8 mouse cellular contexts compared by ENCODE assay signal in genomic region chr5:72559544-72560049, GRCm38 (mm10). TPM values are rescaled to one million over a fixed set of nuclear protein-coding genes. Genes with fewer than 3 reads are reported as not detected.
DNase-seq lines count a peak whose midpoint lies in the region; ATAC-seq and TF ChIP-seq lines count a peak whose summit lies in the region.

TSS of gene Nfxl1 (minus strand) at chr5:72559684.

- H3K4me2 ChIP-seq in heart, embryonic 15.5 days: peak within 1 kb of the TSS; percentile 90
- peak within 1 kb of the TSS; percentile 90 for H3K4me2 ChIP-seq in liver, embryonic 14.5 days (ENCODE audit: low read depth)
- H3K4me2 ChIP-seq in neural tube, embryonic 11.5 days (ENCODE audit: low read depth): peak within 1 kb of the TSS; percentile 90
- peak within 1 kb of the TSS; percentile 99 for H3K4me2 ChIP-seq in stomach, postnatal 0 days (replicated peaks; ENCODE audit: low read depth)

- WGBS in forebrain, embryonic 10.5 days: 0% methylated on average over 42 of the region's 42 CpGs
- under 1% methylated on average over 42 of the region's 42 CpGs for WGBS in heart, embryonic 15.5 days
- WGBS in liver, embryonic 14.5 days (ENCODE audit: insufficient replicate concordance): under 1% methylated on average over 41 of the region's 42 CpGs
- under 1% methylated on average over 42 of the region's 42 CpGs for WGBS in neural tube, embryonic 11.5 days
- under 1% methylated on average over 41 of the region's 42 CpGs for WGBS in stomach, postnatal 0 days

- DNase-seq in CD8-positive naive resting alpha-beta T cell, adult 2 months (ENCODE audit: low read depth in 2 of 2, low spot score in 2 of 2): peak; percentile 87 to 90
- peak; percentile 99 for DNase-seq in c-Kit-positive CD71-negative TER-119-negative erythroid progenitor cells, embryonic 14.5 days (ENCODE audit: low read depth)
- DNase-seq in forebrain, embryonic 10.5 days (ENCODE audit: extremely low spot score, low spot score): peak; percentile 96
- peak; percentile 99 for DNase-seq in kidney, postnatal 25 days
- DNase-seq in liver, embryonic 14.5 days (ENCODE audit: low read depth in 3 of 3, low spot score in 3 of 3): peak; percentile 94 to 99 (median 95)
- peak; percentile 99 for DNase-seq in neural tube, embryonic 11.5 days (ENCODE audit: low spot score)
- peak; percentile 98 for DNase-seq in stomach, postnatal 0 days (ENCODE audit: low spot score)

- TF ChIP-seq CTCF in liver, embryonic 14.5 days (IDR thresholded peaks at IDR 0.05; ENCODE audit: low read depth): 0 out of 2 replicates have a peak, but pooled peaks have one; percentile 2
- peak; percentile 18 for TF ChIP-seq CTCF in stomach, postnatal 0 days (IDR thresholded peaks at IDR 0.05; ENCODE audit: low read depth)

- H3K9ac ChIP-seq in heart, embryonic 15.5 days: peak within 1 kb of the TSS; percentile 92
- H3K9ac ChIP-seq in liver, embryonic 14.5 days (replicated peaks): peak within 1 kb of the TSS; percentile 86
- peak within 1 kb of the TSS; percentile 82 for H3K9ac ChIP-seq in neural tube, embryonic 11.5 days (ENCODE audit: low read length)
- H3K9ac ChIP-seq in stomach, postnatal 0 days (ENCODE audit: low read length): peak within 1 kb of the TSS; percentile 91

- H3K27ac ChIP-seq in forebrain, embryonic 10.5 days: peak within 1 kb of the TSS; percentile 94
- H3K27ac ChIP-seq in heart, embryonic 15.5 days: peak within 1 kb of the TSS; percentile 65
- H3K27ac ChIP-seq in liver, embryonic 14.5 days: peak within 1 kb of the TSS; percentile 16
- H3K27ac ChIP-seq in neural tube, embryonic 11.5 days (ENCODE audit: low read depth, low read length): peak within 1 kb of the TSS; percentile 63
- H3K27ac ChIP-seq in stomach, postnatal 0 days (replicated peaks): peak within 1 kb of the TSS; percentile 70

- H3K36me3 ChIP-seq in forebrain, embryonic 10.5 days (replicated peaks): peaks cover 16% of the 10 kb centered on the region
- peaks cover 1% of the 10 kb centered on the region; the same call in 1 of the 2 replicates for H3K36me3 ChIP-seq in heart, embryonic 15.5 days
- peaks cover 5% of the 10 kb centered on the region for H3K36me3 ChIP-seq in liver, embryonic 14.5 days (replicated peaks; ENCODE audit: control insufficient read depth, insufficient read depth, low read depth)
- H3K36me3 ChIP-seq in neural tube, embryonic 11.5 days (ENCODE audit: control insufficient read depth, insufficient read depth, low read length): no peaks in the 10 kb centered on the region
- 0 out of 2 replicates have a peak, but pooled peaks cover 2% of the 10 kb centered on the region for H3K36me3 ChIP-seq in stomach, postnatal 0 days (ENCODE audit: control insufficient read depth, insufficient read depth, low read length)

- H3K4me3 ChIP-seq in forebrain, embryonic 10.5 days: peak within 1 kb of the TSS; percentile 96
- peak within 1 kb of the TSS; percentile 89 for H3K4me3 ChIP-seq in heart, embryonic 15.5 days
- peak within 1 kb of the TSS; percentile 72 to 87 for H3K4me3 ChIP-seq in liver, embryonic 14.5 days (ENCODE audit: insufficient read depth in 1 of 2, low read depth in 2 of 2, low read length in 2 of 2)
- peak within 1 kb of the TSS; percentile 87 for H3K4me3 ChIP-seq in neural tube, embryonic 11.5 days (ENCODE audit: low read depth, low read length)
- peak within 1 kb of the TSS; percentile 89 for H3K4me3 ChIP-seq in stomach, postnatal 0 days (ENCODE audit: low read depth, low read length)

- H3K9me3 ChIP-seq in forebrain, embryonic 10.5 days: no peaks in the 10 kb centered on the region
- no peaks in the 10 kb centered on the region for H3K9me3 ChIP-seq in heart, embryonic 15.5 days (replicated peaks)
- no peaks in the 10 kb centered on the region for H3K9me3 ChIP-seq in liver, embryonic 14.5 days (ENCODE audit: control insufficient read depth, low read length)
- no peaks in the 10 kb centered on the region for H3K9me3 ChIP-seq in neural tube, embryonic 11.5 days (ENCODE audit: control insufficient read depth, low read length)
- no peaks in the 10 kb centered on the region for H3K9me3 ChIP-seq in stomach, postnatal 0 days (ENCODE audit: control insufficient read depth, low read length)

- peak; percentile 34; the same call in 1 of the 2 replicates for TF ChIP-seq EP300 in liver, embryonic 14.5 days (IDR thresholded peaks at IDR 0.05; ENCODE audit: low read depth)
- TF ChIP-seq EP300 in stomach, postnatal 0 days (optimal IDR thresholded peaks at IDR 0.05): no peak

- peak; percentile 93 for ATAC-seq in heart, embryonic 15.5 days (replicated peaks; ENCODE audit: insufficient number of reproducible peaks, insufficient read depth, low FRiP score, low read depth)
- peak; percentile 95 for ATAC-seq in liver, embryonic 14.5 days (ENCODE audit: insufficient read depth)
- ATAC-seq in neural tube, embryonic 11.5 days (ENCODE audit: insufficient read depth, low FRiP score, low TSS enrichment): peak; percentile 95
- peak; percentile 98 for ATAC-seq in stomach, postnatal 0 days (ENCODE audit: low FRiP score, low TSS enrichment)

- H3K4me1 ChIP-seq in forebrain, embryonic 10.5 days: peaks cover 18% of the 10 kb centered on the region
- H3K4me1 ChIP-seq in heart, embryonic 15.5 days (replicated peaks): peaks cover 8% of the 10 kb centered on the region
- peaks cover 3 to 7% of the 10 kb centered on the region in 2 experiments; a peak in 2 of 4 replicates for H3K4me1 ChIP-seq in liver, embryonic 14.5 days (replicated peaks; ENCODE audit: control insufficient read depth in 2 of 2, insufficient read depth in 2 of 2, low read length in 1 of 2)
- no peaks in the 10 kb centered on the region; the same call in 1 of the 2 replicates for H3K4me1 ChIP-seq in neural tube, embryonic 11.5 days (ENCODE audit: control insufficient read depth, insufficient read depth, low read length)
- H3K4me1 ChIP-seq in stomach, postnatal 0 days (replicated peaks; ENCODE audit: control insufficient read depth, insufficient read depth): no peaks in the 10 kb centered on the region

- H3K27me3 ChIP-seq in forebrain, embryonic 10.5 days (ENCODE audit: poor library complexity, severe bottlenecking): no peaks in the 10 kb centered on the region
- H3K27me3 ChIP-seq in heart, embryonic 15.5 days: no peaks in the 10 kb centered on the region
- H3K27me3 ChIP-seq in liver, embryonic 14.5 days (ENCODE audit: control insufficient read depth, insufficient read depth, low read length): no peaks in the 10 kb centered on the region
- H3K27me3 ChIP-seq in neural tube, embryonic 11.5 days (ENCODE audit: control insufficient read depth, insufficient read depth, low read length): no peaks in the 10 kb centered on the region
- no peaks in the 10 kb centered on the region for H3K27me3 ChIP-seq in stomach, postnatal 0 days (ENCODE audit: control insufficient read depth, insufficient read depth, low read length)

RNA-seq across cellular contexts. Expression of gene Nfxl1, which starts in this region (rescaled TPM):
- polyA plus RNA-seq in forebrain, embryonic 10.5 days (2016; fragmentation: Nextera tagmentation; extraction: Ambion mirVana): 16.6 and 18.7 TPM in 2 replicates
- polyA plus RNA-seq in heart, embryonic 15.5 days (2015; fragmentation: Nextera tagmentation; extraction: Ambion mirVana): 8.3 and 9.7 TPM in 2 replicates
- polyA plus RNA-seq in liver, embryonic 14.5 days (2012; rRNA removed): 4.3 and 6.8 TPM in 2 replicates
- polyA plus RNA-seq in liver, embryonic 14.5 days (2014; fragmentation: Nextera tagmentation; extraction: Ambion mirVana): 7.0 TPM in 2 replicates
- 24.1 and 26.2 TPM in 2 replicates for polyA plus RNA-seq in neural tube, embryonic 11.5 days (2014; fragmentation: Nextera tagmentation; extraction: Ambion mirVana)
- 8.8 and 9.5 TPM in 2 replicates for polyA plus RNA-seq in stomach, postnatal 0 days (2015; fragmentation: Nextera tagmentation; extraction: Ambion mirVana)

Comparison
In these comparisons a context has a peak if more than half of its experiments do, and no peak if none do; other contexts are left out.
1. Peak in every context shown above with its lines: DNase-seq, ATAC-seq, H3K4me3 ChIP-seq and H3K27ac ChIP-seq.
2. H3K27ac ChIP-seq: peak in every context shown above with its lines; median percentile 94 in forebrain, embryonic 10.5 days; 70 in stomach, postnatal 0 days; 65 in heart, embryonic 15.5 days; 63 in neural tube, embryonic 11.5 days; 16 in liver, embryonic 14.5 days.